Mouse (Mus musculus): ENCODE results near the gene Htr7.

The Htr7 gene

DNA sequence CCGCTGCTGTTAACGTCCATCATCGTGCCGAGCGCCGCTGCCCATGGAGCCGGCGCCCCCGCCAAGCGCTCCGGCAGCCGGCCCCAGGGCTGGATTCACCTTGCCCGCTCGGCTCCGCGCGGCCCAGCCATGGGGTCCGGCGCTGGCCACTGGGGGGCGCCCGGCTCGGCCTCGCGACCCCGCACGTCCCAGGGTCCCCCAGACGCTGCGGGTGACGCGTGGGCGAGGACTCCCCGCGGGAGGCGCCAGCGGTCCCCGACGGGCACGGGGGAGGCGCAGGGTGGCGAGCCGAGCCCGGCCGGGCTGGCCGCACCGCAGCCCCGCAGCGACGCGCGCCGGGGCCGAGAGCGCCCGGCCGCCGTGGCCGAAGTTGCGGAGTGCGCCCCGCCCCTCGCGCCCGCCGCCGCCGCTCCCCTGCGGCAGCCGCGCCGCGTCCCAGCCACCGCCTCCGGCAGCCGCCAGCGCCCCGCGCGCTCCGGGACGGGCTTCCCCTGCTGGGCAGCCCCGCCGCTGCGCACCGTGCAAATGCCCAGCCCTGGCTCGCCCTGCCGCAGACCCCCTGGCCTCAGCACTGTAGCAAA is at the start of gene Htr7:
Gene Htr7 (minus strand): TSS at position 277 of the 581 bp plus-strand sequence.
- Histone ChIP-seq H3K4me3 (replicated peaks; ENCODE audit: low read length) (peak within 1 kb of the TSS; percentile 82), H3K36me3 (ENCODE audit: insufficient read depth, low read length) (no peaks in the 10 kb centered on the region), H3K9me3 (ENCODE audit: low read length) (no peaks in the 10 kb centered on the region), H3K4me1 (replicated peaks; ENCODE audit: low read depth, low read length) (peaks cover 11% of the 10 kb centered on the region), H3K27me3 (ENCODE audit: insufficient read depth, low read length) (peaks cover 47% of the 10 kb centered on the region)
- no peak for TF ChIP-seq CTCF (conservative IDR thresholded peaks at IDR 0.05; ENCODE audit: low read length)
- TF ChIP-seq POU5F1 (IDR thresholded peaks at IDR 0.05; ENCODE audit: borderline replicate concordance, low read length): no peak

- TF ChIP-seq POU5F1 (IDR thresholded peaks at IDR 0.05; ENCODE audit: borderline replicate concordance, low read length): no peak
- TF ChIP-seq CTCF (conservative IDR thresholded peaks at IDR 0.05; ENCODE audit: low read length): no peak
- no peak for TF ChIP-seq NANOG (IDR thresholded peaks at IDR 0.05; ENCODE audit: borderline replicate concordance, low read length)
- Histone ChIP-seq H3K9me3 (ENCODE audit: low read length) (no peaks in the 10 kb centered on the region), H3K36me3 (ENCODE audit: insufficient read depth, low read length) (peaks cover 58% of the 10 kb centered on the region), H3K4me3 (replicated peaks; ENCODE audit: low read length) (no peak overlapping the region), H3K4me1 (replicated peaks; ENCODE audit: low read depth, low read length) (no peaks in the 10 kb centered on the region), H3K27me3 (ENCODE audit: insufficient read depth, low read length) (no peaks in the 10 kb centered on the region)
Measured at GRCm38 (mm10) chr19:36103909-36104308, 46.6 kb upstream of the Htr7 start.

DNA sequence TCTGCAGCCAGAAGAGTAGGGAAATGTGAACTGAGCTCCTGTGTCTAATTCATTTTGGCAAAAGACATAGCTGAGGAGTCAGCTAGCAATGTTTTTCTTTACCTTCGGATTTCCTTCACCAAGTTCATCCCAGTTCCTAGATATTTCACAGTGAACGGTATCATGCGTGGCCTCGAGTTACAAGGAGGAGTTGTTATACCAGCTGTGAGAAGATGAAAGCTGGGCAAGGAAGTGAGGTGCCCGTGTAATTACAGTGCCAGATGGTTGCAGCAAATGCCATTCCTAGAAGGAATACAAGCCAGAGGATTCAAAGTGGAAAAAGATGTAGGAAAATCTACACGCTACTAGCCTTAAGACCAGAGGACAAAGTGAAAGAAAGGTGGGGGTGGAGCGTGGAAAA is 41.6 kb upstream of the Htr7 start:
- no peaks in the 10 kb centered on the region for H3K27me3 ChIP-seq (ENCODE audit: insufficient read depth, low read length)
- TF ChIP-seq POU5F1 (IDR thresholded peaks at IDR 0.05; ENCODE audit: borderline replicate concordance, low read length) (no peak), NANOG (IDR thresholded peaks at IDR 0.05; ENCODE audit: borderline replicate concordance, low read length) (no peak), CTCF (conservative IDR thresholded peaks at IDR 0.05; ENCODE audit: low read length) (no peak)
- H3K4me3 ChIP-seq (replicated peaks; ENCODE audit: low read length): no peak overlapping the region
- H3K9me3 ChIP-seq (ENCODE audit: low read length): no peaks in the 10 kb centered on the region
- H3K4me1 ChIP-seq (replicated peaks; ENCODE audit: low read depth, low read length): no peaks in the 10 kb centered on the region
- H3K36me3 ChIP-seq (ENCODE audit: insufficient read depth, low read length): peaks cover 93% of the 10 kb centered on the region

GRCm38 (mm10) chr19:36098265-36098664 is 41.0 kb upstream of the Htr7 start:
- H3K4me1 ChIP-seq (replicated peaks; ENCODE audit: low read depth, low read length): no peaks in the 10 kb centered on the region
- H3K4me3 ChIP-seq (replicated peaks; ENCODE audit: low read length): no peak overlapping the region
- no peaks in the 10 kb centered on the region for H3K27me3 ChIP-seq (ENCODE audit: insufficient read depth, low read length)
- TF ChIP-seq NANOG (IDR thresholded peaks at IDR 0.05; ENCODE audit: borderline replicate concordance, low read length): no peak
- H3K36me3 ChIP-seq (ENCODE audit: insufficient read depth, low read length): peaks cover 93% of the 10 kb centered on the region
- no peaks in the 10 kb centered on the region for H3K9me3 ChIP-seq (ENCODE audit: low read length)

DNA sequence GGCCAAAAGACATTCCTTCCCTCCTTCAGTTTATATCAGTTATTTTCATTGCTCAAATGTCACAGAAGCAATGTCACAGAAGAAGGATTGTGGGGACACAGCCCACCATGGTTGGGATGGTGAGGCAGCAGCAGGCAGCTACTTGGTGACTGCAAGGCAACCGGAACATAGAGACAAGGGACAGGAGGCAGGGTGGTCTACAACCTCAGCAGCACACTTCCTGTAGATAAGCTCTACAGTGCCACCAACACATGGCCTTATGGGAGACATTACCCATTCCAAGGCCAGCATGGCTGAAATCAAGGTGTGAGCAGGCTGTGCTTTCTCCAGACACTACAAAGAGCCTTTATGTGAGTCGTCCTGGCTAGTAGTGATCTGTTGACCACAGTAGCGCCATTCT is 39.9 kb upstream of the Htr7 start:
- peaks cover 92% of the 10 kb centered on the region for H3K36me3 ChIP-seq (ENCODE audit: insufficient read depth, low read length)
- H3K4me3 ChIP-seq (replicated peaks; ENCODE audit: low read length): no peak overlapping the region
- no peaks in the 10 kb centered on the region for H3K27me3 ChIP-seq (ENCODE audit: insufficient read depth, low read length)
- H3K4me1 ChIP-seq (replicated peaks; ENCODE audit: low read depth, low read length): no peaks in the 10 kb centered on the region
- H3K9me3 ChIP-seq (ENCODE audit: low read length): no peaks in the 10 kb centered on the region
- no peak for TF ChIP-seq NANOG (IDR thresholded peaks at IDR 0.05; ENCODE audit: borderline replicate concordance, low read length)
- no peak for TF ChIP-seq POU5F1 (IDR thresholded peaks at IDR 0.05; ENCODE audit: borderline replicate concordance, low read length)
- TF ChIP-seq CTCF (conservative IDR thresholded peaks at IDR 0.05; ENCODE audit: low read length): no peak

- TF ChIP-seq CTCF (conservative IDR thresholded peaks at IDR 0.05; ENCODE audit: low read length): peak; percentile 55
- no peak for TF ChIP-seq NANOG (IDR thresholded peaks at IDR 0.05; ENCODE audit: borderline replicate concordance, low read length)
- H3K27me3 ChIP-seq (ENCODE audit: insufficient read depth, low read length): no peaks in the 10 kb centered on the region
- H3K36me3 ChIP-seq (ENCODE audit: insufficient read depth, low read length): peaks cover 86% of the 10 kb centered on the region
- no peaks in the 10 kb centered on the region for H3K9me3 ChIP-seq (ENCODE audit: low read length)
- no peak overlapping the region for H3K4me3 ChIP-seq (replicated peaks; ENCODE audit: low read length)
- no peaks in the 10 kb centered on the region for H3K4me1 ChIP-seq (replicated peaks; ENCODE audit: low read depth, low read length)
Measured at GRCm38 (mm10) chr19:36090781-36091180, 33.5 kb upstream of the Htr7 start.

DNA sequence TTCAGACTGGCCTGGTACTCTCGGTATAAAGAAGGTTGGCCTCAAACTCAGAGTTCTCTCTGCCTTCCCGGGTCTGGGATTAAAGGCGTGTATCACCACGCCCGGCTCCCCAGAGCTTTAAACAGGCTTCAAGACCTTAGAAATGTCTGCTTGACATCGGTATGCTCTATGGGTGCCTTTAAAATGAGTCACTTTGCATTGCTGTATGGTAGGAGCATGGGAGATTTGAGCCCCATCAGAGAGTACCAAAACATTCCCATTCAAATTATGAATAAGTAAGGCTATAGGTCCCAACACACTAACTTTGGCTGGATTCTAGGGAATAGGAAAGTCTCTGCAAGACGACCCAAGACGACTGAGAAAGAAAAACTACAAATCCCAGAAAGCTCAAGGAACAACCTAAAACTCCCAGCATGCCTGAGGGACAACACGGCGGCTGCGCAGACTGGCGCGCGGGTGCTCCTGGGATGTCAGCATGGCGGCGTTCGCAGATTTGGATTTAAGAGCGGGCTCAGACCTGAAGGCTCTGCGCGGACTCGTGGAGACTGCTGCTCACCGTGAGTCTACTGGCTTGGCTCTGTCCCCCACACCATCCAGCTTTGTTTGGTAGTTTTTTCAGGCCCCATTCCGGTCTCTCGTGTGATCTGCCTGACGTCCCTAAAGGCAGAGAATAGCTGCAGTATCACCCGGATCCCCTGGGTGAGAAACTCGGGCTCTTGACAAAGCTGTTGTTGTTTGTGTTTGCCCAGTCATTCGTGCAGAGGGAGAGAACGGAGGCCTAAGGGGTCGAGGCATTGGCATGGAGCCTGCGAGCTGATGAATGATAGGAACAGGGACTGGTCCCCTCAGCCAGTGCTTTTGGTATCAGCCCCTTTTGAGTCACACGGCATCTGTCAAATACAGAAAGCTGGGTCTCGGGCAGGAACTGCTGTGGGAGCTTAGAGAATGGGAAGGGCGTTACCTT is 26.2 kb upstream of the Htr7 start, which contains the start of gene Rpp30:
Gene Rpp30 (plus strand): TSS at position 455 of the 964 bp plus-strand sequence.
- Histone ChIP-seq H3K4me3 (replicated peaks; ENCODE audit: low read length) (peak within 1 kb of the TSS; percentile 99), H3K36me3 (ENCODE audit: insufficient read depth, low read length) (peaks cover 16% of the 10 kb centered on the region), H3K27me3 (ENCODE audit: insufficient read depth, low read length) (peaks cover 10% of the 10 kb centered on the region; the same call in 1 of the 2 replicates), H3K4me1 (replicated peaks; ENCODE audit: low read depth, low read length) (peaks cover 11% of the 10 kb centered on the region), H3K9me3 (ENCODE audit: low read length) (no peaks in the 10 kb centered on the region)
- TF ChIP-seq NANOG (IDR thresholded peaks at IDR 0.05; ENCODE audit: borderline replicate concordance, low read length) (no peak), POU5F1 (IDR thresholded peaks at IDR 0.05; ENCODE audit: borderline replicate concordance, low read length) (no peak), CTCF (conservative IDR thresholded peaks at IDR 0.05; ENCODE audit: low read length) (no peak)

- no peaks in the 10 kb centered on the region for H3K9me3 ChIP-seq (ENCODE audit: low read length)
- H3K27me3 ChIP-seq (ENCODE audit: insufficient read depth, low read length): peaks cover 10% of the 10 kb centered on the region; the same call in 1 of the 2 replicates
- peak; percentile 62 for TF ChIP-seq CTCF (conservative IDR thresholded peaks at IDR 0.05; ENCODE audit: low read length)
- TF ChIP-seq NANOG (IDR thresholded peaks at IDR 0.05; ENCODE audit: borderline replicate concordance, low read length): no peak
- H3K4me1 ChIP-seq (replicated peaks; ENCODE audit: low read depth, low read length): peaks cover 11% of the 10 kb centered on the region
- H3K36me3 ChIP-seq (ENCODE audit: insufficient read depth, low read length): peaks cover 8% of the 10 kb centered on the region
- peak overlapping the region; percentile 99; the same call in 1 of the 2 replicates for H3K4me3 ChIP-seq (replicated peaks; ENCODE audit: low read length)
Measured at GRCm38 (mm10) chr19:36082606-36083261, 25.4 kb upstream of the Htr7 start.
